Mouse (Mus musculus) CH12.LX (cell line): Measurements from ENCODE around the gene Cdk4. TPM values are rescaled to one million over a fixed set of nuclear protein-coding genes. Genes with fewer than 3 reads are reported as not detected.

Source experiments
- DNase-seq: peaks from one replicate; pipeline ENCODE4 v3.0.0-alpha.2; 2013; ENCODE audit errors: extremely low read depth
- H3K27ac ChIP-seq: 2 replicates; pipeline ENCODE4 v1.5.1; 2012; ENCODE audit warnings: low read depth, mild to moderate bottlenecking, control low read depth, moderate library complexity; ENCODE audit not compliant: insufficient read depth
- H3K27me3 ChIP-seq: replicated peaks from 2 replicates; pipeline ENCODE3; 2012; ENCODE audit warnings: inconsistent platforms
- H3K36me3 ChIP-seq, 2 experiments: replicated peaks in 1 of 2; 2 replicates each; pipeline versions ENCODE3 to v1.6.1; 2012; ENCODE audit warnings: inconsistent platforms in 1 of 2, low read length in 1 of 2, mild to moderate bottlenecking in 1 of 2, mixed read lengths in 1 of 2, moderate library complexity in 1 of 2; ENCODE audit not compliant: control insufficient read depth in 1 of 2, insufficient read depth in 1 of 2
- H3K4me1 ChIP-seq, 2 experiments: 2 replicates each; pipeline ENCODE4 v1.6.1; 2012; ENCODE audit warnings: inconsistent platforms in 1 of 2, moderate library complexity in 1 of 2; ENCODE audit not compliant: insufficient read depth in 2 of 2, control insufficient read depth in 1 of 2
- H3K4me2 ChIP-seq: 2 replicates; pipeline ENCODE4 v1.6.1; 2012; ENCODE audit warnings: low read depth, mild to moderate bottlenecking, control low read depth; ENCODE audit not compliant: poor library complexity, insufficient read depth, severe bottlenecking
- H3K4me3 ChIP-seq, 3 experiments: fragments of 150-350 bp in 1 of 3; sonication (generic) in 1 of 3; replicated peaks in 1 of 3; 2 replicates each; pipeline versions ENCODE3 to v1.5.1; 2011 to 2012; ENCODE audit warnings: low read depth in 2 of 3, low read length in 2 of 3, mild to moderate bottlenecking in 2 of 3, moderate library complexity in 2 of 3, control low read depth in 1 of 3, improper control_type of control experiment in 1 of 3, inconsistent platforms in 1 of 3, mixed read lengths in 1 of 3; ENCODE audit not compliant: poor library complexity in 1 of 3
- H3K79me2 ChIP-seq: replicated peaks from 2 replicates; pipeline ENCODE4 v1.6.1; 2012; ENCODE audit warnings: mild to moderate bottlenecking, moderate library complexity; ENCODE audit not compliant: control insufficient read depth, poor library complexity, insufficient read depth, severe bottlenecking; ENCODE audit errors: extremely low read depth
- H3K9ac ChIP-seq: 2 replicates; pipeline ENCODE4 v1.6.1; 2012; ENCODE audit warnings: low read depth, mild to moderate bottlenecking, control low read depth, moderate library complexity; ENCODE audit not compliant: insufficient read depth
- H3K9me3 ChIP-seq: replicated peaks from 2 replicates; pipeline ENCODE3; 2012; ENCODE audit warnings: low read length, inconsistent platforms, mixed read lengths
- BHLHE40 ChIP-seq: IDR thresholded peaks from 2 replicates; pipeline ENCODE4 v1.6.1; 2011; ENCODE audit warnings: mild to moderate bottlenecking, low read depth, low read length, improper control_type of control experiment
- CTCF ChIP-seq, 2 experiments: IDR thresholded peaks in 1 of 2; conservative IDR thresholded peaks in 1 of 2; 2 replicates each; pipeline ENCODE4 v1.5.1; 2011 to 2012; ENCODE audit warnings: low read depth in 2 of 2, low read length in 2 of 2, improper control_type of control experiment in 1 of 2, inconsistent platforms in 1 of 2, mild to moderate bottlenecking in 1 of 2, moderate library complexity in 1 of 2
- E2F4 ChIP-seq: IDR thresholded peaks from 2 replicates; pipeline ENCODE4 v1.6.1; 2011; ENCODE audit warnings: low read depth, low read length, improper control_type of control experiment; ENCODE audit not compliant: insufficient replicate concordance
- ELF1 ChIP-seq: IDR thresholded peaks from 2 replicates; pipeline ENCODE4 v1.6.1; 2014; ENCODE audit warnings: low read depth, mild to moderate bottlenecking, inconsistent platforms, low read length, improper control_type of control experiment
- HCFC1 ChIP-seq: IDR thresholded peaks from 2 replicates; pipeline ENCODE4 v1.6.1; 2012; ENCODE audit warnings: low read depth, mild to moderate bottlenecking, inconsistent platforms, low read length, improper control_type of control experiment
- JUN ChIP-seq: IDR thresholded peaks from 2 replicates; pipeline ENCODE4 v1.6.1; 2011; ENCODE audit warnings: low read depth, mild to moderate bottlenecking, low read length, improper control_type of control experiment, moderate library complexity; ENCODE audit not compliant: insufficient read depth
- MAZ ChIP-seq: IDR thresholded peaks from 2 replicates; pipeline ENCODE4 v1.6.1; 2012; ENCODE audit warnings: low read depth, mild to moderate bottlenecking, inconsistent platforms, low read length, improper control_type of control experiment, moderate library complexity
- MXI1 ChIP-seq: IDR thresholded peaks from 2 replicates; pipeline ENCODE4 v1.6.1; 2011; ENCODE audit warnings: mild to moderate bottlenecking, low read depth, low read length, improper control_type of control experiment
- MYC ChIP-seq: IDR thresholded peaks from 2 replicates; pipeline ENCODE4 v1.6.1; 2011; ENCODE audit warnings: low read depth, mild to moderate bottlenecking, improper control_type of control experiment, low read length
- PAX5 ChIP-seq: IDR thresholded peaks from 2 replicates; pipeline ENCODE4 v1.6.1; 2012; ENCODE audit warnings: low read length, inconsistent platforms, mixed read lengths
- POLR2A ChIP-seq: IDR thresholded peaks from 2 replicates; pipeline ENCODE4 v1.6.1; 2011; ENCODE audit warnings: low read depth, mild to moderate bottlenecking, improper control_type of control experiment, low read length
- POLR2AphosphoS2 ChIP-seq: IDR thresholded peaks from 2 replicates; pipeline ENCODE4 v1.6.1; 2011; ENCODE audit warnings: low read depth, low read length, improper control_type of control experiment
- SIN3A ChIP-seq: IDR thresholded peaks from 2 replicates; pipeline ENCODE4 v1.6.1; 2012; ENCODE audit warnings: low read length, improper control_type of control experiment, inconsistent platforms
- SMC3 ChIP-seq: IDR thresholded peaks from 2 replicates; pipeline ENCODE4 v1.6.1; 2011; ENCODE audit warnings: low read depth, low read length, improper control_type of control experiment
- UBTF ChIP-seq: IDR thresholded peaks from 2 replicates; pipeline ENCODE4 v1.6.1; 2012; ENCODE audit warnings: low read depth, mild to moderate bottlenecking, inconsistent platforms, low read length, improper control_type of control experiment, moderate library complexity
- USF2 ChIP-seq: conservative IDR thresholded peaks from 2 replicates; pipeline ENCODE4 v1.6.1; 2011; ENCODE audit warnings: low read depth, low read length, improper control_type of control experiment
- ZC3H11A ChIP-seq: IDR thresholded peaks from 2 replicates; pipeline ENCODE4 v1.6.1; 2012; ENCODE audit warnings: low read depth, mild to moderate bottlenecking, inconsistent platforms, low read length, improper control_type of control experiment
- ZMIZ1 ChIP-seq: IDR thresholded peaks from 2 replicates; pipeline ENCODE4 v1.6.1; 2012; ENCODE audit warnings: low read depth, mild to moderate bottlenecking, inconsistent platforms, low read length, improper control_type of control experiment
- ZNF384 ChIP-seq: IDR thresholded peaks from 2 replicates; pipeline ENCODE4 v1.6.1; 2012; ENCODE audit warnings: low read depth, low read length, improper control_type of control experiment, inconsistent platforms
- dilution Hi-C: fragments of 300-500 bp; cut with MboI; formaldehyde crosslinking; loops from 2 replicates; pipeline ENCODE4 v1.14.3; 2020; ENCODE audit warnings: low sequenced_read_pairs; ENCODE audit not compliant: extremely low pct_unique_long_range_greater_than_20kb, extremely low pct_ligation_motif_present
- in situ Hi-C: fragments of 300-500 bp; cut with MboI; formaldehyde crosslinking; loops from 3 replicates; pipeline ENCODE4 v1.14.3; 2019; ENCODE audit warnings: low sequenced_read_pairs, low pct_ligation_motif_present, low pct_unique_long_range_greater_than_20kb, mixed read lengths
- polyA plus RNA-seq: library from polyadenylated mRNA; unstranded; fragments of >175 nt; gene quantifications from 2 replicates; pipeline ENCODE4 v1.2.1, GENCODE M21; 2012; ENCODE audit warnings: low read depth; ENCODE audit not compliant: insufficient read length
- total RNA-seq, 2 experiments: library from RNA; depleted of rRNA; stranded (reverse); fragments of 300-350 nt in 1 of 2; fragments of >200 nt in 1 of 2; gene quantifications; 2 replicates each; pipeline ENCODE4 v1.2.3; 2012 to 2014

The Cdk4 gene
- total and polyA plus RNA-seq, 3 experiments: 257 to 921 (median 864) TPM

DNA sequence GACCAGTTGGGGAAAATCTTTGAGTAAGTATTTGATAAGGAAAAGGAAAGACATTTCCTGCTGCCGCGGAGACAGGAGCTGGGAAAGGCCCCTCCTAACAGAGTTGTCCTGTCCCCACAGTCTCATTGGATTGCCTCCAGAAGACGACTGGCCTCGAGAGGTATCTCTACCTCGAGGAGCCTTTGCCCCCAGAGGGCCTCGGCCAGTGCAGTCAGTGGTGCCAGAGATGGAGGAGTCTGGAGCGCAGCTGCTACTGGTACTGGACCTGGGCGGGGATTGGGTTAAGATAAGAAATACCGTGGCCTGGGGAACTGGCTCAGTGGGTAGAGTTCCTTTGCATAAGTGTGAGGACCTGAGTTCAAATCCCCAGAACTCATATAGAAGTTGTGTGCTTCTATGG, 2.6 kb downstream of the Cdk4 start:
- H3K9ac ChIP-seq: no peak overlapping the region
- peaks cover 5 to 46% of the 10 kb centered on the region in 2 experiments for H3K4me1 ChIP-seq
- peaks cover 37 to 45% of the 10 kb centered on the region in 2 experiments for H3K36me3 ChIP-seq
- no peak for TF ChIP-seq MXI1
- TF ChIP-seq CTCF (conservative IDR thresholded peaks at IDR 0.05 in 1 of 2, IDR thresholded peaks at IDR 0.05 in 1 of 2; ENCODE audit: low read depth in 2 of 2, low read length in 2 of 2): no peak
- no peak for TF ChIP-seq BHLHE40
- no peak for TF ChIP-seq UBTF
- no peak for TF ChIP-seq SIN3A
- no peak for TF ChIP-seq ELF1
- no peak for TF ChIP-seq POLR2AphosphoS2
- no peak for TF ChIP-seq HCFC1
- no peak for TF ChIP-seq ZC3H11A
- no peak for TF ChIP-seq MAZ
- no peak for TF ChIP-seq PAX5
- no peak for TF ChIP-seq ZMIZ1
- no peak for TF ChIP-seq JUN
- TF ChIP-seq USF2: no peak
- no peak overlapping the region for H3K27ac ChIP-seq
- dilution Hi-C loops (no loop called here), in situ Hi-C loops (no loop called here)
- H3K4me3 ChIP-seq: no peak overlapping the region
- H3K27me3 ChIP-seq: peaks cover 16% of the 10 kb centered on the region
- H3K4me2 ChIP-seq: no peak overlapping the region
- no peak for DNase-seq
- H3K9me3 ChIP-seq: no peaks in the 10 kb centered on the region
- H3K79me2 ChIP-seq: peaks cover 26% of the 10 kb centered on the region

DNA sequence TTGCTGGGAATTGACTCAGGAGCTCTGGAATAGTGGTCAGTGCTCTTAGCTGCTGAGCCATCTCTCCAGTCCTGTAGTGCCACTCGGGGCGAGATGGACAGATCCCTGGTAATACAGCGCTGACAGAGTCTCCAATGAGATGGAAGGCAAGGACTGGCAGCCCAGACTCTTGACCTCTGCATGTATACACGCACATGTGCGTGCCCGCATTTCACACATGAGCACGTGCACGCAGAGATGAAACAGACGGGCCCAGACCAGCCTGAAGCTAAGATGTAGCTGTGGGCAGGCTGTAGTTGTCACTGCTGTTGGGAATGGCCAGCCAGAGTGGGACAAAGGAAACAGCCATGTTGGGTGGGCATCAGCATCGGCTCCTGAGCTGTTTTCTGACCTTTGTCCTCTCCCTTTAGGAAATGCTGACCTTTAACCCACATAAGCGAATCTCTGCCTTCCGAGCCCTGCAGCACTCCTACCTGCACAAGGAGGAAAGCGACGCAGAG, 3.2 kb downstream of the Cdk4 start:
- no peak overlapping the region for H3K4me3 ChIP-seq
- in situ Hi-C loops: no loop called here
- peaks cover 10 to 51% of the 10 kb centered on the region in 2 experiments for H3K4me1 ChIP-seq

More for the DNA sequence above, 3.2 kb downstream of the Cdk4 start:
- H3K79me2 ChIP-seq: peaks cover 26% of the 10 kb centered on the region
- no peak overlapping the region for H3K27ac ChIP-seq
- H3K9ac ChIP-seq: no peak overlapping the region
- dilution Hi-C loops: no loop called here
- H3K9me3 ChIP-seq: no peaks in the 10 kb centered on the region
- H3K36me3 ChIP-seq: peaks cover 37 to 45% of the 10 kb centered on the region in 2 experiments
- DNase-seq: no peak
- H3K27me3 ChIP-seq: peaks cover 10% of the 10 kb centered on the region
- H3K4me2 ChIP-seq: no peak overlapping the region
- TF ChIP-seq POLR2AphosphoS2 (no peak), HCFC1 (no peak), BHLHE40 (no peak), MYC (no peak), POLR2A (0 out of 2 replicates have a peak, but pooled peaks have one; percentile 33), ZNF384 (no peak), E2F4 (no peak), SMC3 (no peak)
